Comparison of ENCODE assay signal across 27 mouse cellular contexts in genomic region chr13:58212530-58212929, GRCm38 (mm10).
"Had no signal": no experiment of that assay in that cellular context is flagged by ENCODE, and none has a peak within 500 bp of the region (broad histone marks: within the 10 kb centered on the region; RNA-seq: fewer than 3 reads in every experiment).

No protein-coding gene starts in this region.

- H3K27me3 ChIP-seq: embryonic facial prominence, embryonic 12.5 days; embryonic facial prominence, embryonic 13.5 days; embryonic facial prominence, embryonic 15.5 days had no signal

- DNase-seq: cerebellum, adult 8-10 months; cerebellum, adult 9-10 months; cerebellum, adult 9-11 months; cerebellum, postnatal 10 days; cerebellum, postnatal 14 days; cerebellum, postnatal 25 days; cerebellum, postnatal 36 days; embryo, embryonic 11 days; forebrain, postnatal 0 days; gastrocnemius, adult 2 months; gastrocnemius, postnatal 10 days; gastrocnemius, postnatal 14 days; gastrocnemius, postnatal 25 days; gastrocnemius, postnatal 36 days; heart, adult 18-20 months; heart, adult 2 months had no signal

- ATAC-seq: forebrain, embryonic 13.5 days; forebrain, embryonic 14.5 days; forebrain, embryonic 15.5 days; forebrain, embryonic 16.5 days; forebrain, postnatal 0 days had no signal

- H3K4me2 ChIP-seq: forebrain, embryonic 15.5 days had no signal

- H3K9ac ChIP-seq: embryonic facial prominence, embryonic 12.5 days; embryonic facial prominence, embryonic 13.5 days; embryonic facial prominence, embryonic 15.5 days; forebrain, embryonic 12.5 days; forebrain, embryonic 13.5 days; forebrain, embryonic 15.5 days; forebrain, postnatal 0 days had no signal

- H3K27ac ChIP-seq: embryonic facial prominence, embryonic 10.5 days; embryonic facial prominence, embryonic 12.5 days; embryonic facial prominence, embryonic 13.5 days; embryonic facial prominence, embryonic 15.5 days; forebrain, embryonic 10.5 days; forebrain, embryonic 12.5 days; forebrain, embryonic 13.5 days; forebrain, embryonic 15.5 days; heart, adult 2 months had no signal

- H3K9me3 ChIP-seq: embryonic facial prominence, embryonic 10.5 days; embryonic facial prominence, embryonic 12.5 days; embryonic facial prominence, embryonic 13.5 days; embryonic facial prominence, embryonic 15.5 days; forebrain, embryonic 10.5 days; forebrain, embryonic 12.5 days; forebrain, embryonic 13.5 days; forebrain, embryonic 15.5 days had no signal

- H3K4me3 ChIP-seq: embryonic facial prominence, embryonic 12.5 days; embryonic facial prominence, embryonic 13.5 days; embryonic facial prominence, embryonic 15.5 days; erythroblast, embryonic 14.5 days; forebrain, embryonic 12.5 days; forebrain, embryonic 15.5 days; heart, adult 2 months had no signal

- H3K36me3 ChIP-seq: embryonic facial prominence, embryonic 12.5 days; embryonic facial prominence, embryonic 13.5 days; embryonic facial prominence, embryonic 15.5 days; forebrain, embryonic 12.5 days; forebrain, embryonic 15.5 days had no signal
